Mouse (Mus musculus) stomach, embryonic 16.5 days (tissue): ENCODE measurements around the gene Fxyd5. TPM values are rescaled to one million over a fixed set of nuclear protein-coding genes. Genes with fewer than 3 reads are reported as not detected.

ENCODE experiments used
- ATAC-seq: fragments of 200-750 bp; cut with Nextera tagmentation; 2 replicates; pipeline ENCODE4 v1.8.0; 2017; ENCODE audit warnings: moderate number of reproducible peaks, moderate TSS enrichment; ENCODE audit not compliant: insufficient read depth, low FRiP score
- H3K27ac ChIP-seq: fragments of 300-500 bp; sonication (generic); 2 replicates; pipeline ENCODE4 v1.5.1; 2014; ENCODE audit warnings: low read length
- H3K27me3 ChIP-seq: fragments of 300-500 bp; sonication (generic); 2 replicates; pipeline ENCODE4 v1.6.1; 2014; ENCODE audit warnings: low read length, control low read depth, mixed read lengths; ENCODE audit not compliant: control insufficient read depth, insufficient read depth
- H3K36me3 ChIP-seq: fragments of 300-500 bp; sonication (generic); 2 replicates; pipeline ENCODE4 v1.6.1; 2014; ENCODE audit warnings: low read length; ENCODE audit not compliant: control insufficient read depth, insufficient read depth
- H3K4me1 ChIP-seq: fragments of 300-500 bp; sonication (generic); 2 replicates; pipeline ENCODE4 v1.6.1; 2014; ENCODE audit warnings: low read length, control low read depth, mixed read lengths; ENCODE audit not compliant: control insufficient read depth, insufficient read depth
- H3K4me2 ChIP-seq: fragments of 300-500 bp; sonication (generic); 2 replicates; pipeline ENCODE4 v1.6.1; 2014; ENCODE audit warnings: low read depth, low read length, mixed read lengths
- H3K4me3 ChIP-seq: fragments of 300-500 bp; sonication (generic); replicated peaks from 2 replicates; pipeline ENCODE4 v1.5.1; 2014; ENCODE audit warnings: mild to moderate bottlenecking, low read length
- H3K9ac ChIP-seq: fragments of 300-500 bp; sonication (generic); 2 replicates; pipeline ENCODE4 v1.6.1; 2014; ENCODE audit warnings: low read length
- H3K9me3 ChIP-seq: fragments of 300-500 bp; sonication (generic); replicated peaks from 2 replicates; pipeline ENCODE4 v1.6.1; 2016; ENCODE audit warnings: low read length, control low read depth; ENCODE audit not compliant: control insufficient read depth
- WGBS: fragments of 180-500 bp; shearing (Covaris S2); extraction: QIAGEN DNeasy Blood & Tissue Kit; methylation state at CpG from one replicate; pipeline ENCODE4 v1.1.7; 2014; 5-methylcytosine and 5-hydroxymethylcytosine counted together
- microRNA-seq: library from miRNA; unstranded; fragments of <30 nt; microRNA quantifications from one replicate; pipeline ENCODE4, GENCODE M21; 2016
- polyA plus RNA-seq: library from polyadenylated mRNA; unstranded; fragments of >200 nt; fragmentation: Nextera tagmentation; extraction: Ambion mirVana; gene quantifications from 2 replicates; pipeline ENCODE4 v1.2.1, GENCODE M21; 2015

Fxyd5 gene
- polyA plus RNA-seq, 1 experiment from 2014 or later, result 28.0 TPM

DNA sequence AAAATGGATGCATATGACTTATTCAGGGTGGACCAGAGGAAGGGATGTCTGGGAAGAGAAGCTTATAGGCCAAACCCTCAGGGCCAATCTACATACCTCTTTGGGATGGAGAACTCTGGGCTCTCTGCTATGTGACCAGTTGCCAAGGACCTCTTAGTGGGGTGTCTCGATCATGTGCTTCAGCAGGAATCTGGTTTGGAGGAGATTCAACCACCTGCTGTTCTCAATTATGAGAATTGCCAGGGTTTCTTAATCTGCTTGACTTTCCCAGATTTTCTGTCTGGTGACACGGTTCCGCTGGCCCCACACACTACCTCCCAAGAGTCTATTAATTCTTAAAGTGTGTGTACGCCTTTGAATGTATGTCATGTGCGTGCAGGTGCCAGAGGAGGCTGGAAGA lies 48.3 kb downstream of the Fxyd5 start:
- ATAC-seq, result no peak
- Histone ChIP-seq H3K4me1 (no peaks in the 10 kb centered on the region), H3K27me3 (no peaks in the 10 kb centered on the region), H3K36me3 (no peaks in the 10 kb centered on the region), H3K4me2 (no peak overlapping the region), H3K9me3 (no peaks in the 10 kb centered on the region; the same call in 1 of the 2 replicates), H3K27ac (no peak overlapping the region), H3K4me3 (no peak overlapping the region), H3K9ac (no peak overlapping the region)
- 84% methylated on average over 5 of the region's 5 CpGs for WGBS

GRCm38 (mm10) chr7:30992148-30992547 lies 50.1 kb downstream of the Fxyd5 start:
- H3K4me2 ChIP-seq, result no peak overlapping the region
- no peak for ATAC-seq
- no peak overlapping the region for H3K4me3 ChIP-seq
- WGBS, result 65% methylated on average over 5 of the region's 5 CpGs
- H3K36me3 ChIP-seq, result no peaks in the 10 kb centered on the region
- no peaks in the 10 kb centered on the region for H3K4me1 ChIP-seq
- no peak overlapping the region for H3K9ac ChIP-seq
- H3K27me3 ChIP-seq, result no peaks in the 10 kb centered on the region
- H3K27ac ChIP-seq, result no peak overlapping the region
- H3K9me3 ChIP-seq, result no peaks in the 10 kb centered on the region; the same call in 1 of the 2 replicates

DNA sequence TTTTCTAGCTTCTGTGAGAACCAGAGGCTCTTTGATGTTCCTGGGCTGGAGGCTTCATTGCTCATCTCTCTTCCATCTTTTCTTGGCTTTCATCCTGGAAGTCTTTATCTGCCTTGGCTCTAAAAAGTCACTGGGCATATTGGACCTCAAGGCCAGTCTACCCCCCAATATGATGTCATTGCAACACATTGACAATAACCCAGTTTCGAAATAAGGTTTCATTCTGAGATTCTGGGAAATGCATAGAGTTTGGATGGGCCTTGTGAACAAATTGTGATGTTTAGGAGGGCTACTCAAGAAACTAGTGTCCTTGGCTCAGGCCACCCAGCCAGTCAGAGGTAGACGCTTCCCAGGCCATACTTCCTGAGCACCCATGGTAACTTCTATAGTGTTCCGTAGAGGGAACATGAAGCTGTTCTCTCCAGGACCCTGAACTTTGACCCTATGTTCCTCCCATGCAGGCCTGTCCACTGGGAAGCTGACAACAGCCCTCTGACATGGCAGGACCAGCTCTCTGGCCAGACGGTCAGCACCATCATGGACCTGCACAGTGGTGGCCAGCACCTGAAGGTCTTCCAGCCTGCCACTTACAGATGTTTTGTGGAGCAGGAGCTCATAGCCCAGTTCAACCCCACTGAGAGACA lies 53.6 kb downstream of the Fxyd5 start:
- Histone ChIP-seq H3K9me3 (no peaks in the 10 kb centered on the region), H3K36me3 (no peaks in the 10 kb centered on the region), H3K27me3 (no peaks in the 10 kb centered on the region), H3K4me3 (no peak overlapping the region), H3K4me2 (no peak overlapping the region), H3K9ac (no peak overlapping the region), H3K27ac (no peak overlapping the region), H3K4me1 (no peaks in the 10 kb centered on the region)
- no peak for ATAC-seq
- WGBS, result 84% methylated on average over 4 of the region's 4 CpGs

GRCm38 (mm10) chr7:30985357-30985756 lies 56.9 kb downstream of the Fxyd5 start:
- ATAC-seq, result no peak
- Histone ChIP-seq H3K27me3 (no peaks in the 10 kb centered on the region), H3K9me3 (no peaks in the 10 kb centered on the region), H3K27ac (no peak overlapping the region), H3K4me1 (no peaks in the 10 kb centered on the region), H3K9ac (no peak overlapping the region), H3K4me2 (no peak overlapping the region), H3K36me3 (no peaks in the 10 kb centered on the region), H3K4me3 (no peak overlapping the region)
- WGBS, result 81% methylated on average over 9 of the region's 9 CpGs

Small RNAs within 50 kb of the gene (microRNA-seq; reads per million reads assigned to microRNA genes)
- gene Mir7050, result not detected

Other genes starting within 250 kb of the Fxyd5 start
- gene Ffar2, start 218.7 kb downstream of the Fxyd5 start, polyA plus RNA-seq, result 8.2 and 11.6 TPM in 2 replicates
- 0.44 and 0.47 TPM in 2 replicates for gene Ffar3, start 186.3 kb downstream of the Fxyd5 start, polyA plus RNA-seq
- gene Ffar1, start 180.9 kb downstream of the Fxyd5 start, polyA plus RNA-seq, result 0.17 TPM in 2 replicates
- 0.08 and 0.29 TPM in 2 replicates for gene Cd22, start 162.1 kb downstream of the Fxyd5 start, polyA plus RNA-seq
- 0.35 and 0.45 TPM in 2 replicates for gene Mag, start 127.6 kb downstream of the Fxyd5 start, polyA plus RNA-seq
- not detected in 2 replicates for gene Hamp2, start 117.8 kb downstream of the Fxyd5 start, polyA plus RNA-seq
- 0.90 and 1.1 TPM in 2 replicates for gene Hamp, start 98.4 kb downstream of the Fxyd5 start, polyA plus RNA-seq
- gene Usf2, start 85.7 kb downstream of the Fxyd5 start, polyA plus RNA-seq, result 12.8 and 16.0 TPM in 2 replicates
- gene Lsr, start 69.0 kb downstream of the Fxyd5 start, polyA plus RNA-seq, result 99.6 and 107 TPM in 2 replicates
- 8.8 and 10.0 TPM in 2 replicates for gene Fam187b, start 68.7 kb downstream of the Fxyd5 start, polyA plus RNA-seq
- gene Fxyd7, start 9.0 kb upstream of the Fxyd5 start, polyA plus RNA-seq, result 22.2 and 25.8 TPM in 2 replicates
- 127 and 129 TPM in 2 replicates for gene Fxyd1, start 14.7 kb upstream of the Fxyd5 start, polyA plus RNA-seq
- gene Lgi4, start 16.9 kb upstream of the Fxyd5 start, polyA plus RNA-seq, result 0.92 and 1.7 TPM in 2 replicates
- 497 and 614 TPM in 2 replicates for gene Fxyd3, start 34.2 kb upstream of the Fxyd5 start, polyA plus RNA-seq
- gene Hpn, start 72.8 kb upstream of the Fxyd5 start, polyA plus RNA-seq, result 35.7 and 36.0 TPM in 2 replicates
- 0.80 and 1.4 TPM in 2 replicates for gene Scn1b, start 84.5 kb upstream of the Fxyd5 start, polyA plus RNA-seq
- gene Gramd1a, start 113.4 kb upstream of the Fxyd5 start, polyA plus RNA-seq, result 56.7 and 57.9 TPM in 2 replicates
- gene Scgb2b2, start 248.0 kb upstream of the Fxyd5 start, polyA plus RNA-seq, result not detected in 2 replicates
- not detected in 2 replicates for gene Scgb1b2, start 249.3 kb upstream of the Fxyd5 start, polyA plus RNA-seq